Mouse (Mus musculus) limb, embryonic 11.5 days (tissue): ENCODE measurements at regions not wholly inside any gene's neighbourhood (a gene's known extent, or its start where the extent isn't known, plus 50 kb on each side); places are given as distances from the start of the nearest gene placed in this dataset.

Source experiments
- ATAC-seq: fragments of 200-750 bp; cut with Nextera tagmentation; 2 replicates; pipeline ENCODE4 v1.8.0; 2017; ENCODE audit warnings: low read depth; ENCODE audit not compliant: insufficient number of reproducible peaks, low FRiP score, low TSS enrichment
- DNase-seq: peaks from one replicate; pipeline ENCODE4 v3.0.0-alpha.2; 2015; ENCODE audit warnings: low spot score
- H3K27ac ChIP-seq: fragments of 300-500 bp; sonication (generic); replicated peaks from 2 replicates; pipeline ENCODE4 v1.5.1; 2014; ENCODE audit warnings: low read depth, mild to moderate bottlenecking, low read length
- H3K27me3 ChIP-seq: fragments of 300-500 bp; sonication (generic); 2 replicates; pipeline ENCODE4 v1.6.1; 2014; ENCODE audit warnings: mild to moderate bottlenecking, low read length, mixed read lengths; ENCODE audit not compliant: control insufficient read depth, insufficient read depth
- H3K36me3 ChIP-seq: fragments of 300-500 bp; sonication (generic); 2 replicates; pipeline ENCODE4 v1.6.1; 2014; ENCODE audit warnings: mild to moderate bottlenecking, low read length, moderate library complexity, mixed read lengths; ENCODE audit not compliant: control insufficient read depth, insufficient read depth
- H3K4me1 ChIP-seq: fragments of 300-500 bp; sonication (generic); 2 replicates; pipeline ENCODE4 v1.6.1; 2014; ENCODE audit warnings: low read length, mixed read lengths; ENCODE audit not compliant: control insufficient read depth, insufficient read depth
- H3K4me2 ChIP-seq: fragments of 300-500 bp; sonication (generic); 2 replicates; pipeline ENCODE4 v1.6.1; 2014; ENCODE audit warnings: low read depth, mild to moderate bottlenecking, moderate library complexity; ENCODE audit not compliant: severe bottlenecking
- H3K4me3 ChIP-seq: fragments of 300-500 bp; sonication (generic); 2 replicates; pipeline ENCODE4 v1.5.1; 2014; ENCODE audit warnings: low read depth, low read length
- H3K9ac ChIP-seq: fragments of 300-500 bp; sonication (generic); 2 replicates; pipeline ENCODE4 v1.6.1; 2014; ENCODE audit warnings: mild to moderate bottlenecking, low read length
- H3K9me3 ChIP-seq: fragments of 300-500 bp; sonication (generic); 2 replicates; pipeline ENCODE4 v1.6.1; 2016; ENCODE audit warnings: low read length; ENCODE audit not compliant: control insufficient read depth
- WGBS: fragments of 180-500 bp; shearing (Covaris S2); extraction: QIAGEN DNeasy Blood & Tissue Kit; methylation state at CpG from one replicate; pipeline ENCODE4 v1.1.7; 2014; 5-methylcytosine and 5-hydroxymethylcytosine counted together

GRCm38 (mm10) chr15:42297430-42297829 is 2163.3 kb downstream of the 9330182O14Rik start:
- no peaks in the 10 kb centered on the region for H3K4me1 ChIP-seq
- no peak overlapping the region for H3K9ac ChIP-seq
- no peak for DNase-seq
- no peak overlapping the region for H3K4me2 ChIP-seq
- no peak overlapping the region for H3K4me3 ChIP-seq
- ATAC-seq: no peak
- no peak overlapping the region for H3K27ac ChIP-seq
- H3K27me3 ChIP-seq: no peaks in the 10 kb centered on the region
- H3K36me3 ChIP-seq: no peaks in the 10 kb centered on the region
- no peaks in the 10 kb centered on the region for H3K9me3 ChIP-seq

GRCm38 (mm10) chr15:42301956-42302355 is 2167.8 kb downstream of the 9330182O14Rik start:
- no peak overlapping the region for H3K27ac ChIP-seq
- DNase-seq: no peak
- no peaks in the 10 kb centered on the region for H3K9me3 ChIP-seq
- 66% methylated on average over 1 of the region's 1 CpGs for WGBS
- no peak overlapping the region for H3K9ac ChIP-seq
- no peak for ATAC-seq
- H3K36me3 ChIP-seq: no peaks in the 10 kb centered on the region
- no peaks in the 10 kb centered on the region for H3K27me3 ChIP-seq
- no peak overlapping the region for H3K4me2 ChIP-seq
- peaks cover 3% of the 10 kb centered on the region; the same call in 1 of the 2 replicates for H3K4me1 ChIP-seq
- no peak overlapping the region for H3K4me3 ChIP-seq

- WGBS: 41% methylated on average over 3 of the region's 3 CpGs
- no peak for DNase-seq
- no peak for ATAC-seq
Observed at GRCm38 (mm10) chr15:42304097-42304496, 2169.9 kb downstream of the 9330182O14Rik start.

GRCm38 (mm10) chr15:42309586-42309985 is 2175.4 kb downstream of the 9330182O14Rik start:
- H3K36me3 ChIP-seq: no peaks in the 10 kb centered on the region
- no peak overlapping the region for H3K4me2 ChIP-seq
- ATAC-seq: no peak
- H3K27ac ChIP-seq: no peak overlapping the region
- H3K9me3 ChIP-seq: no peaks in the 10 kb centered on the region
- H3K4me1 ChIP-seq: no peaks in the 10 kb centered on the region; the same call in 1 of the 2 replicates
- DNase-seq: no peak
- H3K9ac ChIP-seq: no peak overlapping the region
- no peaks in the 10 kb centered on the region for H3K27me3 ChIP-seq
- H3K4me3 ChIP-seq: no peak overlapping the region
- 81% methylated on average over 5 of the region's 5 CpGs for WGBS

More at GRCm38 (mm10) chr15:42304097-42304496, 2169.9 kb downstream of the 9330182O14Rik start:
- H3K4me1 ChIP-seq: peaks cover 3% of the 10 kb centered on the region; the same call in 1 of the 2 replicates
- H3K4me3 ChIP-seq: no peak overlapping the region
- H3K36me3 ChIP-seq: no peaks in the 10 kb centered on the region
- no peak overlapping the region for H3K4me2 ChIP-seq
- H3K9ac ChIP-seq: no peak overlapping the region
- H3K27ac ChIP-seq: no peak overlapping the region
- no peaks in the 10 kb centered on the region for H3K27me3 ChIP-seq
- H3K9me3 ChIP-seq: no peaks in the 10 kb centered on the region

GRCm38 (mm10) chr15:42311166-42311565 is 2177.0 kb downstream of the 9330182O14Rik start:
- DNase-seq (no peak), ATAC-seq (no peak)
- WGBS: 61% methylated on average over 4 of the region's 4 CpGs
- Histone ChIP-seq H3K4me3 (no peak overlapping the region), H3K4me1 (no peaks in the 10 kb centered on the region), H3K27ac (no peak overlapping the region), H3K36me3 (no peaks in the 10 kb centered on the region), H3K9me3 (no peaks in the 10 kb centered on the region), H3K4me2 (no peak overlapping the region), H3K9ac (no peak overlapping the region), H3K27me3 (no peaks in the 10 kb centered on the region)

GRCm38 (mm10) chr15:42320349-42320748 is 2186.2 kb downstream of the 9330182O14Rik start:
- Histone ChIP-seq H3K27me3 (no peaks in the 10 kb centered on the region), H3K9ac (no peak overlapping the region), H3K27ac (no peak overlapping the region), H3K4me1 (no peaks in the 10 kb centered on the region), H3K9me3 (no peaks in the 10 kb centered on the region), H3K4me2 (no peak overlapping the region), H3K36me3 (no peaks in the 10 kb centered on the region), H3K4me3 (no peak overlapping the region)
- WGBS: 93% methylated on average over 1 of the region's 1 CpGs
- no peak for ATAC-seq
- DNase-seq: no peak

GRCm38 (mm10) chr15:42322940-42323339 is 2188.8 kb downstream of the 9330182O14Rik start:
- Histone ChIP-seq H3K9me3 (no peaks in the 10 kb centered on the region), H3K4me2 (no peak overlapping the region), H3K36me3 (no peaks in the 10 kb centered on the region), H3K9ac (no peak overlapping the region), H3K4me3 (no peak overlapping the region), H3K27me3 (no peaks in the 10 kb centered on the region), H3K27ac (no peak overlapping the region), H3K4me1 (no peaks in the 10 kb centered on the region)
- DNase-seq (no peak), ATAC-seq (no peak)
- 91% methylated on average over 1 of the region's 1 CpGs for WGBS

- no peak overlapping the region for H3K9ac ChIP-seq
- H3K4me3 ChIP-seq: no peak overlapping the region
- WGBS: 81% methylated on average over 4 of the region's 4 CpGs
- no peaks in the 10 kb centered on the region for H3K36me3 ChIP-seq
- no peaks in the 10 kb centered on the region for H3K4me1 ChIP-seq
- ATAC-seq (no peak), DNase-seq (no peak)
- H3K27me3 ChIP-seq: no peaks in the 10 kb centered on the region
- no peak overlapping the region for H3K27ac ChIP-seq
- H3K4me2 ChIP-seq: no peak overlapping the region
- no peaks in the 10 kb centered on the region for H3K9me3 ChIP-seq
Observed at GRCm38 (mm10) chr15:42325221-42325620, 2191.1 kb downstream of the 9330182O14Rik start.

GRCm38 (mm10) chr15:42328535-42328934 is 2194.4 kb downstream of the 9330182O14Rik start:
- no peak for ATAC-seq
- no peaks in the 10 kb centered on the region for H3K36me3 ChIP-seq
- H3K4me1 ChIP-seq: no peaks in the 10 kb centered on the region
- H3K9ac ChIP-seq: no peak overlapping the region
- H3K27ac ChIP-seq: no peak overlapping the region
- H3K27me3 ChIP-seq: no peaks in the 10 kb centered on the region
- no peak for DNase-seq
- H3K4me3 ChIP-seq: no peak overlapping the region
- WGBS: 93% methylated on average over 6 of the region's 6 CpGs
- no peaks in the 10 kb centered on the region for H3K9me3 ChIP-seq
- H3K4me2 ChIP-seq: no peak overlapping the region
